Mouse (Mus musculus) limb, embryonic 13.5 days (tissue): ENCODE data around the gene Fcgr2b. TPM values are rescaled to one million over a fixed set of nuclear protein-coding genes. Genes with fewer than 3 reads are reported as not detected.

ENCODE experiments used
- ATAC-seq: fragments of 200-750 bp; cut with Nextera tagmentation; 2 replicates; pipeline ENCODE4 v1.8.0; 2017; ENCODE audit warnings: low read depth, moderate number of reproducible peaks, moderate TSS enrichment; ENCODE audit not compliant: low FRiP score
- H3K27ac ChIP-seq: fragments of 300-500 bp; sonication (generic); 2 replicates; pipeline ENCODE4 v1.5.1; 2015; ENCODE audit warnings: inconsistent platforms, mild to moderate bottlenecking, moderate library complexity
- H3K27me3 ChIP-seq: fragments of 300-500 bp; sonication (generic); 2 replicates; pipeline ENCODE4 v1.6.1; 2015; ENCODE audit warnings: mild to moderate bottlenecking, inconsistent platforms
- H3K36me3 ChIP-seq: fragments of 300-500 bp; sonication (generic); 2 replicates; pipeline ENCODE4 v1.6.1; 2015; ENCODE audit warnings: inconsistent platforms, mild to moderate bottlenecking, moderate library complexity
- H3K4me1 ChIP-seq: fragments of 300-500 bp; sonication (generic); 2 replicates; pipeline ENCODE4 v1.6.1; 2015; ENCODE audit warnings: inconsistent platforms
- H3K4me2 ChIP-seq: fragments of 300-500 bp; sonication (generic); replicated peaks from 2 replicates; pipeline ENCODE4 v1.6.1; 2015; ENCODE audit warnings: inconsistent platforms, mild to moderate bottlenecking, moderate library complexity
- H3K4me3 ChIP-seq: fragments of 300-500 bp; sonication (generic); 2 replicates; pipeline ENCODE4 v1.5.1; 2015; ENCODE audit warnings: moderate library complexity, mild to moderate bottlenecking, inconsistent platforms
- H3K9ac ChIP-seq: fragments of 300-500 bp; sonication (generic); 2 replicates; pipeline ENCODE4 v1.6.1; 2015; ENCODE audit warnings: mild to moderate bottlenecking, inconsistent platforms
- H3K9me3 ChIP-seq: fragments of 300-500 bp; sonication (generic); 2 replicates; pipeline ENCODE4 v1.6.1; 2016; ENCODE audit warnings: inconsistent platforms
- WGBS: fragments of 180-500 bp; shearing (Covaris S2); methylation state at CpG from one replicate; pipeline ENCODE4 v1.1.7; 2015; 5-methylcytosine and 5-hydroxymethylcytosine counted together
- polyA plus RNA-seq: library from polyadenylated mRNA; unstranded; fragments of >200 nt; fragmentation: Nextera tagmentation; extraction: Ambion mirVana; gene quantifications from 2 replicates; pipeline ENCODE4 v1.2.1, GENCODE M21; 2015

The Fcgr2b gene
- 0.84 and 1.3 TPM in 2 replicates for polyA plus RNA-seq

GRCm38 (mm10) chr1:170976447-170976846 is at the start of gene Fcgr2b:
TSS of gene Fcgr2b (minus strand) at chr1:170976547.
- no peak within 1 kb of the TSS for H3K4me2 ChIP-seq
- no peak within 1 kb of the TSS for H3K27ac ChIP-seq
- no peak within 1 kb of the TSS for H3K9ac ChIP-seq
- no peaks in the 10 kb centered on the region for H3K36me3 ChIP-seq
- H3K27me3 ChIP-seq, result no peaks in the 10 kb centered on the region
- no peaks in the 10 kb centered on the region for H3K4me1 ChIP-seq
- H3K4me3 ChIP-seq, result no peak within 1 kb of the TSS
- 84% methylated on average over 5 of the region's 5 CpGs for WGBS
- H3K9me3 ChIP-seq, result no peaks in the 10 kb centered on the region
- ATAC-seq, result no peak

GRCm38 (mm10) chr1:171019311-171019950 is 43.1 kb upstream of the Fcgr2b start:
- H3K9ac ChIP-seq, result no peak overlapping the region
- ATAC-seq, result no peak
- H3K4me3 ChIP-seq, result no peak overlapping the region
- peaks cover 3% of the 10 kb centered on the region; the same call in 1 of the 2 replicates for H3K9me3 ChIP-seq
- WGBS, result 88% methylated on average over 7 of the region's 7 CpGs
- H3K27me3 ChIP-seq, result no peaks in the 10 kb centered on the region
- no peak overlapping the region for H3K4me2 ChIP-seq
- H3K27ac ChIP-seq, result no peak overlapping the region
- no peaks in the 10 kb centered on the region for H3K36me3 ChIP-seq
- H3K4me1 ChIP-seq, result no peaks in the 10 kb centered on the region

GRCm38 (mm10) chr1:171018737-171019136 is 42.4 kb upstream of the Fcgr2b start, which contains the start of gene Fcgr4:
TSS of gene Fcgr4 (plus strand) at chr1:171018920.
- Histone ChIP-seq H3K4me2 (no peak within 1 kb of the TSS), H3K4me3 (no peak within 1 kb of the TSS), H3K36me3 (no peaks in the 10 kb centered on the region), H3K27ac (no peak within 1 kb of the TSS), H3K9ac (no peak within 1 kb of the TSS), H3K27me3 (no peaks in the 10 kb centered on the region), H3K4me1 (no peaks in the 10 kb centered on the region), H3K9me3 (peaks cover 3% of the 10 kb centered on the region; the same call in 1 of the 2 replicates)
- no peak for ATAC-seq
- 90% methylated on average over 2 of the region's 2 CpGs for WGBS

GRCm38 (mm10) chr1:171017468-171018158 is 41.3 kb upstream of the Fcgr2b start:
- Histone ChIP-seq H3K9ac (no peak overlapping the region), H3K4me3 (no peak overlapping the region), H3K4me2 (no peak overlapping the region), H3K9me3 (peaks cover 3% of the 10 kb centered on the region; the same call in 1 of the 2 replicates), H3K27me3 (no peaks in the 10 kb centered on the region), H3K27ac (no peak overlapping the region), H3K4me1 (no peaks in the 10 kb centered on the region), H3K36me3 (no peaks in the 10 kb centered on the region)
- no peak for ATAC-seq
- 41% methylated on average over 6 of the region's 6 CpGs for WGBS

GRCm38 (mm10) chr1:171016676-171017356 is 40.5 kb upstream of the Fcgr2b start:
- WGBS, result 86% methylated on average over 6 of the region's 6 CpGs
- Histone ChIP-seq H3K9ac (no peak overlapping the region), H3K4me2 (no peak overlapping the region), H3K27me3 (no peaks in the 10 kb centered on the region), H3K27ac (no peak overlapping the region), H3K4me1 (no peaks in the 10 kb centered on the region), H3K4me3 (no peak overlapping the region), H3K9me3 (peaks cover 3% of the 10 kb centered on the region; the same call in 1 of the 2 replicates), H3K36me3 (no peaks in the 10 kb centered on the region)
- ATAC-seq, result no peak

GRCm38 (mm10) chr1:171011733-171012132 is 35.4 kb upstream of the Fcgr2b start:
- no peak overlapping the region for H3K4me3 ChIP-seq
- no peak overlapping the region for H3K27ac ChIP-seq
- 76% methylated on average over 4 of the region's 4 CpGs for WGBS

GRCm38 (mm10) chr1:171006905-171007304 is 30.6 kb upstream of the Fcgr2b start:
- no peaks in the 10 kb centered on the region for H3K27me3 ChIP-seq
- H3K4me1 ChIP-seq, result no peaks in the 10 kb centered on the region
- ATAC-seq, result no peak
- WGBS, result 88% methylated on average over 2 of the region's 2 CpGs
- H3K9me3 ChIP-seq, result no peaks in the 10 kb centered on the region
- no peak overlapping the region for H3K4me2 ChIP-seq
- H3K36me3 ChIP-seq, result no peaks in the 10 kb centered on the region
- no peak overlapping the region for H3K4me3 ChIP-seq
- H3K9ac ChIP-seq, result no peak overlapping the region
- no peak overlapping the region for H3K27ac ChIP-seq

More at GRCm38 (mm10) chr1:171011733-171012132, 35.4 kb upstream of the Fcgr2b start:
- Histone ChIP-seq H3K9me3 (peaks cover 3% of the 10 kb centered on the region; the same call in 1 of the 2 replicates), H3K36me3 (no peaks in the 10 kb centered on the region), H3K9ac (no peak overlapping the region), H3K27me3 (no peaks in the 10 kb centered on the region), H3K4me1 (no peaks in the 10 kb centered on the region), H3K4me2 (no peak overlapping the region)
- ATAC-seq, result no peak

- no peak for ATAC-seq
- Histone ChIP-seq H3K4me3 (no peak overlapping the region), H3K9me3 (no peaks in the 10 kb centered on the region), H3K27ac (no peak overlapping the region), H3K27me3 (no peaks in the 10 kb centered on the region), H3K9ac (no peak overlapping the region), H3K4me2 (no peak overlapping the region), H3K36me3 (no peaks in the 10 kb centered on the region), H3K4me1 (no peaks in the 10 kb centered on the region)
- WGBS, result 85% methylated on average over 4 of the region's 4 CpGs
These were observed 30.0 kb upstream of the Fcgr2b start for GRCm38 (mm10) chr1:171006335-171006734.

- Histone ChIP-seq H3K4me3 (no peak overlapping the region), H3K4me2 (no peak overlapping the region), H3K36me3 (no peaks in the 10 kb centered on the region), H3K27me3 (no peaks in the 10 kb centered on the region), H3K27ac (no peak overlapping the region), H3K9ac (no peak overlapping the region), H3K4me1 (no peaks in the 10 kb centered on the region), H3K9me3 (no peaks in the 10 kb centered on the region)
- no peak for ATAC-seq
These were observed 29.2 kb upstream of the Fcgr2b start for GRCm38 (mm10) chr1:171005586-171005985.

GRCm38 (mm10) chr1:171005081-171005480 is 28.7 kb upstream of the Fcgr2b start:
- Histone ChIP-seq H3K9ac (no peak overlapping the region), H3K27ac (no peak overlapping the region), H3K4me2 (no peak overlapping the region), H3K27me3 (no peaks in the 10 kb centered on the region), H3K9me3 (no peaks in the 10 kb centered on the region), H3K4me1 (no peaks in the 10 kb centered on the region), H3K36me3 (no peaks in the 10 kb centered on the region), H3K4me3 (no peak overlapping the region)
- ATAC-seq, result no peak
- WGBS, result 70% methylated on average over 6 of the region's 6 CpGs

GRCm38 (mm10) chr1:170999811-171000210 is 23.5 kb upstream of the Fcgr2b start:
- H3K9me3 ChIP-seq, result no peaks in the 10 kb centered on the region
- H3K27me3 ChIP-seq, result no peaks in the 10 kb centered on the region
- H3K27ac ChIP-seq, result no peak overlapping the region
- H3K4me2 ChIP-seq, result no peak overlapping the region
- H3K4me3 ChIP-seq, result no peak overlapping the region
- H3K36me3 ChIP-seq, result no peaks in the 10 kb centered on the region
- ATAC-seq, result no peak
- no peaks in the 10 kb centered on the region for H3K4me1 ChIP-seq
- no peak overlapping the region for H3K9ac ChIP-seq
